Mouse (Mus musculus): ENCODE measurements at regions not wholly inside any gene's neighbourhood (a gene's known extent, or its start where the extent isn't known, plus 50 kb on each side); places are given as distances from the start of the nearest gene placed in this dataset.

DNA sequence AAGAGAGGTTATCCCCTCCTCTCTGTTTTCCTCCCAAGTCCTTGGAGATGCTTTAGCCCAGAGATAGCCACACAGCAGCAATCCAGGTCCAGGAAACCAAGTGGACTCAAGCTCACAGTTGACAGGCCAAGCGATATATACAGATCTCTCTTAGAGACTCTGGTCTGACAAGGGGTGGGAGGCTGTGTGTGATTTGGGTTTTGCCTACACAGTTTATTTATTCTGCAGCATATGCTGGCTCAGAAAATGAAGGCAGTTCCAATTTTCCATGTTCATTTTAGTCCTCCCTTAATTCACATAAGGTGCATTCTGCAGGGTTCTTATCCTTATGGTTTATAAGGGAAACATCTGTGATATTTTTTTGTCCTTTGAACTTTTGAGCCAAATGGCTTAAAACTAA, 595.0 kb upstream of the Apob start:
- no peak for DNase-seq (ENCODE audit: low read depth, low spot score)

DNA sequence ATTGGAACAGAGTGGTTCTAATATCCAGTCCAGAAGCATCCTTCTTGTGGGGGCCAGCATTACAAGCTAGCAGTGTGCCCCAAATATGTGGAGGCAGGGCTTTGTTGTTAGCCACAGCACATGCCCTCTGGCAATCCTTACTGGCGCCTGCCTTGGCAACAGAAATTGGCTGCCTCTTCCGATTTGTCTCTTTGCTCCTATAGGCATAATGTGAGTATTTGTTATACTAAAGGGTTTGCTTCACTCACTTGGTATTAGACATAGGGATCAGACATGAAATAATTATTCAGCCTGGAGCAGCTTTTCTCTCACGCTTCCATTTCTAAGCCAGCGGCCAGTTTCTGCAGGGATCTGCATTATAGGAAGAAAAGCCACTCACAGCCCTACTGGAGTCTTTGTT, 573.6 kb upstream of the Apob start:
- DNase-seq (ENCODE audit: low read depth, low spot score) = no peak

DNA sequence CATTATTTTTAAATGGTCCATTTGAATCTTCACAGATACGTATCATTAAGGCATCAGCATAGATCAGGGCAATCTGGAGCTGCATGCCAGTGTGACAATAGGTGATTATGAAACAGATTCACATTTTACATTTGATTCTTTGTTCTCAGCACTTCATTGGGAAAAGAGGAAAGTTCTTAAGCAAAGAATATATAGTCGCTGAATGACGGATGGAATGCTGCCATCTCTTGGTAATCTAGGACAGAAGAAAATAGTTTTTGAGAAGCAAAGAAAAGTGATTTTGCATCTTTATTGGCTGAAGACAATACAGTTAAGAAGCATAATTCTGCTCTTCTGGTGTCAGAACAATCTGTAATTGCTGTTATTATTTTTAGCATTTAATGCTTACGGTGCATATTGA, 565.6 kb upstream of the Apob start:
- no peak for DNase-seq (ENCODE audit: low read depth, low spot score)

DNA sequence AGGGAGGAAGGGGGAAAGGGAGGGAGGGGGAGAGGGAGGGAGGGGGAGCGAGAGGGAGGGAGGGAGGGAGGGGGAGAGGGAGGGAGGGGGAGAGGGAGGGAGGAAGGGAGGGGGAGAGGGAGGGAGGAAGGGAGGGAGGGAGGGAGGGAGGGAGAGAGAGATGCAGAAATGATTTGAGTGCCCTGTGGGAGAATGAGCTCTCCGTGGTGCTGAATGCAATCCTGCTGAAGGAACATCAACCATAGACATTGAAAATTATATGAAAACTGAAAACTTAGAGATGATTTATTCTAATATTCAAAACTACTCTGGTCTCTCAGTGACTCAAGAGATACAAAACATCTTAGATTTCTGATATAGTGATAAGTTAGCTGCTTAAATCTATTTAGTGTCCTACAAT, 557.2 kb upstream of the Apob start:
- DNase-seq (ENCODE audit: low read depth, low spot score) = no peak

DNA sequence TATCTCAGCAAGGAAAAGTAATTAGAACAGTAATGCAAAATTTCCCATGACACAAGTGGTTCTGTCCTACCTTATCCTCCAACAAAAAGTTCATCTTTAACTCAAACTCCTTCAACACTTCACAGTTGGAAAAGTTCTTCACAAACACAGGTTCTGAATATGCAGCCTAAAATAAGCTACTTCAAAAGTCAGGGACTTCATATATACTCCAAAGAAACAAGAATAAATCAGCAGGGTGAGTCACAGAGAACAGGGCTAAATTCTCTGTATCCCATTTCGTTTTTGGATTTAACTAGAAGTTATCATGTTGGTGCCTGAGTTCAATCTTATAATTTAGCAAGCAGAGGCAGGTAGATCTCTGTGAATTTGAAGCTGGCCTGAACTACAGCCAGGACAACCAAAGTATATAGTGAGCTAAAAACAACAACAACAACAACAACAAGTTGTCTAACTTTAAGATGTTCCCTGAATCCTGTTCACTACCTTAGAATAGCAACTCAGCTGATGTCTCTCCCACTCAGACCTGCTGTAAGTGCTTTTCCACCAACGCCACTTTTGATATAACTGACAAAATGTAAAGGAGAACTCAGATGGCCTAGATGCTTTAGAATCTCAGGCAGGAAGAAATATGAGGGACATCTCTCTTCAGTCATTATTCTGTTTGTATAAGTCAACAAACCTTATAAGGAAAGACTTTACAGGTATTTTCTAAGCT, 555.5 kb upstream of the Apob start:
- DNase-seq (ENCODE audit: low read depth, low spot score) = no peak

DNA sequence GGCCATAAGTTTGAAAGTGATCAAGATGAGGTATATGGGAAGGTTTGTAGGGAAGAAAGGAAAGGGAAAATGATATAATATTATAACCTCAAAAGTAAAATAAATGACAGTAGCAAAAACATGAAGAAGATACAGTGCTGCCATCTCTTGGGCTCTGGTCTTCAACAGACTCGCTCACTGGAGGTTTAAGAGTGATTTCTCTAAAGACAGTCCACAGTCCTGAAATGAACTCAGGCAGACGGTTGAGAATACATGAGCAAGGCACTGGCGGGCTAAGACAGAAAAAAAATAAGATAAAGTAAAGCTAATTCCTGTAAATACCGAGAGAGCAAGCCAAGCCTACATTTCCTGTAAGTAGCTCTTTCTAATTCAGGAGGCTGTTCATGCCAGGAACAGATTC, 546.5 kb upstream of the Apob start:
- DNase-seq (ENCODE audit: low read depth, low spot score) = no peak

DNA sequence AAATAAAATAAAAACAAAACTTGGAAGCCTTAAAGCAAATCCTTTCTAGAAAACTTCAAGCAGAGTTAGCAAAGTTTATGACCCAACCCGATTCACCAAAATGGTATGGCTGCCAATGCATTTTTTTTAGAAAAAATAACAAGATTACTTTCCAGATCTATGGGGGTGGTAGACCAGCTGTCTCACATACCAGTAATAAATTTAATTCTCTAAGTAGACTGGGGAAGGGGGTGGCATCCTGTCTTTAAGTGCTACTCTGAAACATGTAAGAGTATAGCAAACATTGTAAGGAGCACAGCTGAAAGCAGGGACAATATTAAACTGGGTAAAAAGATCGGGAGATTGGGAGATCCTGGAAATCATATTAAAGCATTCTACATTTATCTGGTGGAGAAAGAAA, 532.2 kb upstream of the Apob start:
- DNase-seq (ENCODE audit: low read depth, low spot score) = no peak

DNA sequence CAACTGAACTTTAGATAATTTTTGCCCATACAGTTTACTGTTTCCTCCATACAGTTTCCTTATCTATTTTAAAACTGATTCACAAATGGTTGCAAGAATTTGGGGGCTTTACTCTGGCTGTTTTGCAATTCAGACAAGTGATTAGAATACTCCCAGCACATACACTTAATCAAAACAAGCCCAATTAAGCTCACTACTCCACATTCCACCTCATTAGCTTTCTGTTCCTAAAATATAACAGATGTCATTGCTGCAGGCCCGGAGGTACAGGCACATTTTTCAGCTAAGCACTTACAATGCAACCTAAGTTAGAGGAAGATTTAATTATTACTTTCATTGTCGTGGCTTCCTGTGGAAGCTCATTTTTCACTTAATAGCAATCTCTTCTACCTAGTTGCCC, 526.9 kb upstream of the Apob start:
- no peak for DNase-seq (ENCODE audit: low read depth, low spot score)

DNA sequence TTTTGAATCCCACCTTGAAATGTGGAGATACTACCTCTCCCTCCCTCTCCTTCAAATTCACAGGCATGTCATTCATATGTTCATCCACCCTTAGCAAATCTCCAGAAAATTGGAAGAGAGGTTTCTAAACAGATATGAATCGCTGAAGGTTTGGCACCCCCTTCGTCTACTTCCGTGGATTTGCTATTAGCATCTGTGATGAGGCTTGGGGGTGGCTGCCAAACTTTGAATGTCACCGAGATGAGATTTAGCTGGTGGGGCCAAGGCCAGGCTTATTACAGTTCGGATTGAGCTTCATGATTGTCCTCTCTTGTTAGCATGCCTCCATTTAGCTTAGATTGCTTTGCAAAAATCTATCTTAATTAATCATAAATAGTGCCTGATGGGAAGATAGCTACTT, 520.4 kb upstream of the Apob start:
- no peak for DNase-seq (ENCODE audit: low read depth, low spot score)

DNA sequence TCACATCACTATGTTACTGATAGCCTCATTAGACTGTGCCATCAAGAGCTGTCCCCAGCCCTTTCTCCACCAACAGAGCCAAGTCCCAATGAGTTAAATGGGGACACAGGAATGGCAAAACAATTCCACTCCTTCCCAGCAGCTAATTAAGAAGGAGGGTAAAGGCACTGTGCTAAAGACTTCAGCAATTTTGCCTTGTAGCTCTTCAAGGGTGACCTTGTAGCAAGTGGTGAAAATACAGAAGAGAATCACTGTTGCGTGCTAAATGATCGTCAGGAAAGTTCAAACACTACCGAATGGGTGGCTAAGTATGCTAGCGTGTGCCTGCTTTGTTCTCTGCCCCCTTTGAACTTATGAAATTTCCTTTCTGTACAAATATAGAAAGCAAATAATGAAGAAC, 519.9 kb upstream of the Apob start:
- no peak for DNase-seq (ENCODE audit: low read depth, low spot score)

DNA sequence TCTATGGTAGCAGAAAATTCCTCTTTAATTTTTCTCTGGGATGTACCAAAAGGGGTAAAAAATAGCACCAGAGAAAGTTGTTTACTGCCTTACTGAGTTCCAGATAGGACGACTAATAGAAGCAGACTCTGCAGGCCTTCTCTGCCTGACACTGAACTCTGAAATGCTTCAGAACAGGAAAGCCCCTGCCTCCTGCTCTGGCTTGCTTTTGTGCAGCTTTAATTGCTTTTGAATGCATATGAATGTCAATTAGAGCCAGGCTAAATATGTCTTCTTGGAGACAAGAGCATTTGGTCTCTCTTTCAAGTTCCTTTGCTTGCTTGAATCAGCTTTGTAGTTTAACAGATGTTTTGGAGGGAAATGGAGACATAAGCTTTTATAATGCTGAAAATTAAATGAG, 512.5 kb upstream of the Apob start:
- DNase-seq (ENCODE audit: low read depth, low spot score) = no peak

DNA sequence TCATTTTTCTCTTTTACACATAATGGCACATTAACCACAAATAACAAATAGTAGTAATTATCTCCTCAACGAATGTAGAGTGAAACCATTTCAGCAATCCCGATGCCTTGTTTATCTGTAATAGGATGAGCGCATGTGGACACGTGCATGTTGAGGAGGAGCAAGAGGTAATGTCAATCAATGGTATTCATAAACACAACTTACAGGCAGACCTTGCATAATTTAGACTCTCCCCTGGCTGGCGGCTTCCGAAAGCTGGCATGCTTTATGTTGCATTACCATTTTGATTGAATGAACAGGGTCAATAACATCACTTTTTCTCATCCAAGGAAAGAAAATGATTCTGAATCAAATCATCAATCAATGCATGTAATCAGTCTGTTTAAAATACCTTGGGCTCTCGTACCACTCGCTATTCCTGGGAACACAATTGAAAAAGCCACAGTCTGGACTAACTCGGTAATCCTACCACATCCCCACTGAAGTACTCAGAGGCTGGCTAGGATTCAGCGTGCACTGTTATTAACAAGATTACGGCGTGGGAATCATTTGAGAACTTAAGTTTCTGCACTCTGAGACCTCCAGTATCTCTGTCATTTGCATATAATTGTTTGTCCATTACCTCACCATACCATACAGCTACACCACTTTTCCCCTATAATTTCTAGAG, 464.7 kb upstream of the Apob start:
- no peak for DNase-seq (ENCODE audit: low read depth, low spot score)

DNA sequence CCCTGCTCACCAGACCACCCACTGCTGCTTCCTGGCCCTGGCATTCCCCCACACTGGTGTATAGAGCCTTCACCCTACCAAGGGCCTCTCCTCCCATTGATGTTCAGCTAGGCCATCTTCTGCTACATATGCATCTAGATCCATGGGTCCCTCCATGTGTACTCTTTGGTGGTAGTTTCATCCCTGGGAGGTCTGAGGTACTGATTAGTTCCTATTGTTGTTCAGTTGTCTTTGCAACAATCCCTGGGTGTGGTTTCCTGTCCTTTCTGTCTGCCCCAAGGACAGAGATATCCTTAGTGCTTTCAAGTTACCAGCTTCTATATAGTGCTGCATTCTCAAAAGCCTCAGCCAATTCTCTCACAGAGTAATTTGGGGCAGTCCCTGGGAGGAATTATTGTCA, 440.1 kb upstream of the Apob start:
- no peak for DNase-seq (ENCODE audit: low read depth, low spot score)

DNA sequence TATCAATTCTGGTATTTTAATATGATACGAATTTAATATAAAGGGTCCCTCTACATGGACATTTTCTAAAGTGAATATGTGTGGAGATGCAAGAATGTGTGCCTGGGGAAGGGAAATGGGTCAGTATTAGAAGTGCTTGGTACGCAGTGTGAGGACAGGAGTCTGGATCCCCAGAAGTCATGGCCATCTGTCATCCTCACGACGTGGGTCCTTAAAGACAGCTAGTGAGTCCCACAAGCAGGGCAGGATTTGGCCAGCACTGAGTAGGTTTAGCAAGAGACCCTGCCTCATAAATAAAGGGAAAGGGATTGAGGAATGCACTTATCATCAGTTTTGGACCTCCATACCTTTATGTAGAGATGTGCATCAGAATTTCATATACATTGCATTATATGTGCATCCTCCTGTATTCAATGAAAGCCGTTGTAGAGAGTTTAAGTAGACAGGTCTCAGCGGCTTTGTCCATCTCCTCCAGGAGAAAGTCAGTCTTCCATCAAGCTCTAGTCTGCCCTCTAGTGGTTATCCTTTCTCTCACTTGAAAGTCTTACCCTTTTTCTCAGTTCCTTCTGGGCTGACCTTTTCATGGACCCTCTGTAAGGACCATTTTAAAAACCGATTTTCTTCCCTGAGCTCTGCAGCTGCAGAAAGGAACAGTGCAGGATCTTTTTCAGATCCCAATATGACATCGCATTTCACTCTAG, 434.0 kb upstream of the Apob start:
- peak; percentile 49 for DNase-seq (ENCODE audit: low read depth, low spot score)

DNA sequence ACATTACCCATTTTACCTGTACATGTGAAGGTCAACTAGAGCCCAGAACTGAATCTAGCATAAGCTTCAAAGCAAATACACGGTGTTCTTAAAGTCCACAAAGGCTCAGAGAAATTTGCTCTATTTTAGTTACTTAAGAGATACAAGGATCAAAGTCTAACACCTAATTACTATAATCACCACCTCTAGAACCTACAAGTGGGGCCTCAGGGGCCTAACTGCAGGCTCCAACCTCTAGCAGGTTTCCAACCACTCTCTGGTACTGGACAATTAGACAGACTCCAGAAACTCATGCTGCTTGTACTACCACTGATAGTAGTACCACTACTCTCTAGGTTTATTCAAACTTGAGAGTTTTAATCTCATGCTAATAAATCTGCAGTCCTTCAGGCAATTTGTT, 428.7 kb upstream of the Apob start:
- no peak for DNase-seq (ENCODE audit: low read depth, low spot score)

DNA sequence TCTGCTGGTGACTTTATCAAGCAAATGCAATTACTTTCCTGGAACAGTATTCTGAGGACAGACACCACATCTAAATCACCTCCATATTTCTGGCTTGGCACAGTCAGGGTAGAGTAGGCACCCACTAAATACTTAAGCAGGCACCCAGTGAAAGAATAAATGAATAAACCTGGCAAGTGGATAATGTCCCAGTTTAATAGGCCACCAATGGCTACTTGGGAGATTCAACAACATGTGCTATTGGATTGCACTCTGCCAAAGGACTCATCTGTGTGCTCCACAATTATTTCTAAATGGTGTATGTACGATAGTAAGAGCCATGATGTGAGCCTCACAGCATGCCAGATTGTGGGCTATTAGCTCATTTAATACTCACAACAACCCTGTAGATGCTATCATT, 417.2 kb upstream of the Apob start:
- DNase-seq (ENCODE audit: low read depth, low spot score) = no peak

DNA sequence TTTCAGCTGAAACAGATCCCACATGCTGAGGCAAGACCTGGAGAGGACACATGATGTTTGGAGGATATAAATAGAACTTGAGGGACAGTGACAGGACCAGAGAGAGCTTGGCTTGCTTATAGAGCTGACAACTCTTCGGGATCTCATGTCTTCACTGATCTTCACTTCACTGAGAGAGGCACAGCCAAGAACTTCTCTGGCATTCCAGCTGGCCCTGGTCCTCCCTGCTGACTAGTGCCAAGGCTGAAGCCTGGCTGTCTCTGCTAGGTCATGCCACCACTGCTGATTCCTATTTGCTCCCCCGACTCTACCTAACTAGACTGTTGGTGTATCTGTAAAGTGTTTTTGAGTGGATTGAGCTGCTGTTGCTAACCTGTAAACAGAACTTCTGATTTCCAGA, 401.4 kb upstream of the Apob start:
- no peak for DNase-seq (ENCODE audit: low read depth, low spot score)

DNA sequence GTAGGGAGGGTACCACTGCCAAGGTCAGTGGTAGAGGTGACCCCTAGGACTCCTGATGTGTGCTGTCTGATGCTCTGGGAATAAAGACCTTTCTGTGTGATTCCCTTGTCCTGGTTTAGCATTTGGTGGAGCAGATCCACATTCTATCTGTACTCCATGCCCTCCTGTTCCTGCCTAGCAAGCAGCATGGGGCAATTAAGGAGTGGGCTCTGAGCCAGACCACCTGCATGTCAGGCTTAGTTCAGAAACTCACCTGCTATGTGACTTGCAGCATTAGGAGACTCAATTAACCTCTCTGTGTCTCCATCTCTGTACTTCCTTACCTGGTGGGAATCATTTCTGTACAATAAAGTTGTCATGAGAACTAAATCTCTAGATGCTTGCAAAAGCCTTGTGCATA, 389.9 kb upstream of the Apob start:
- no peak for DNase-seq (ENCODE audit: low read depth, low spot score)

DNA sequence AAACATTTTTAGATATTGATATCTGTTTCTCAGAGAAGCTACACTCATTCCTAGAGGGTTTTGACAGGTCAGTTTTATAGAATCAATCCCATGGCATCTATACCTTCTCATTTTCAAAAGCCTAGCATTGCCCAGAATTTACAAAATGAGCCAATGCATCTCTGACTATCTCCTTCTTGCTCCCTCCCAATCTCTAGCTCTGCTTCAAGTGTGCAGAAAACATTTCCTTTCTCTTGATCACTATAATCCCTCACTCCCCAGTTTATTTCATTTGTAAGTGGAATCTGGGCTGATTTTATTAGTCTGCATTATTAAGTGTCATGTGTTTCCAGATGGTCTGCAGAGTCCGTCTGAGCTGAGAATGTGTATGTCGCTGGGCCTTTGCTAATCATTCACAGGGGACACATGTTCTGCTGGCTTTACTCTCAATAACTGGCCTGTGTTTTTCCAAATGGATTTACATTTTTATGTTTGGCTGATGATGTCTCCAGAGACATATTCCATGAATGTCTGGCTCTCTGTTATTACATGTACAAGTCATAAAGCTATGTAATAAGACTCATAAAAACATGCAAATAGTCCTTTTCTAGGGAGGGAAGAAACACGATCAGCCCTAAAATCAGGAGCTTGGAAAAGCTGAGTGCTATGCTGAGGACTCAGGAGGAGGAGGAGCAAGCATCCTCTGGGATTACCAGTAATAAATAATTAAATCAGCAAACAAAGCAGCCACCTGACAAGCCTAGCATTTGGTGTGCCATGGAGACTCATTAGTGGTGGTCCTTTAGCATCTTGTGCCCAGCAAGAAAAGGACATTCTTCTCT, 366.0 kb upstream of the Apob start:
- DNase-seq (ENCODE audit: low read depth, low spot score) = no peak

DNA sequence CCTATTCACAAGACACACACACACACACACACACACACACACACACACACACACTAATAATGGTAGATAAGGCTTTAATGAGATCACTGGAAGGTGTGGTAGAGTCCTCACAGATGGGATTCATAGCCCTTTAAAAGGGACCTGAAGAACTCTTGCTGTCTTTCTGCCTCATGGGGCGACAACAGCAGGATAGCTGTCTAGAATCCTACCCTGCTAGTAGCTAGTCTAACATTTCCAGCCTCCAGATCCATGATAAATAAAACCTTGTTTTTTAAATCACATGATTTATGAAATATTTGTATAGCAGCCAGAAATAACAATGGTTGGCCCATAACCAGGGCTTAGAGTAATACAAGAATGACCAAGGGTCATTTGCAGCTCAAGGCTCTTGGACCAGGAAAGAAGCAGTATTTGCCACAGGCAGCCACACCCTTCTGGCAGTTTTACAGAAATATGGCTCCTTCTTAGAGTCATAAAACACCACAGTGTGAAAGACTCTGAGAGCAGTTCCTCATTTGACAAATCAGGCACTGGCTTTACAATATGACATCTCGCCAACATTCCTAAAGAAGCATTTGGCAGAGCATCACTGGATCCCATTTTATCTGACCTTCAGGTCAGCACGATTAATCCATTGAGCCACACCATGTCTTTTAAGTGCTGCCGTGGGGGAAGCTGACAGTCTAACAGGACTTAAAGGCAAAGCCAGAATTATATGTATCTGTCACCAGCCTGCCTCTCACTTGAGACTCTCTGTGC, 340.9 kb upstream of the Apob start:
- no peak for DNase-seq (ENCODE audit: low read depth, low spot score)

DNA sequence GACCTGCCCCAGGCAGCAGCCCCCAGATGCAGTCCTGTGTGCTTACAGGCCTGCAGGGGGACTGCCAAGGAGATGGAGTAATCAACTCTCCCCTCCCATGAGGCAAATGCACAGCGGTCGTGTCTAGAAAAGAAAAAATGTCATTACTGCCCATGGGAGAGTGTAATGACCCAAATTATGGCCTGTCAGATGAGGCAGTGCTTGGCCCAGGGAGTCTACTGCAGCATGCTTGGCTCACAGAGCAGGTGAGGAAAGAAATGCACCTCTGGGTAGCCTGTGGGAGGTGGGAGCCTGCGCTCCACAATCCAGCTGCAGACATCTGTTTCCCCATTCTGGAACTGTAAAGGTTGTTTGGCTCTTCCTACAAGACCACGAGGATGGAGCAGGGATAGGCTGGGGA, 339.8 kb upstream of the Apob start:
- DNase-seq (ENCODE audit: low read depth, low spot score) = no peak

DNA sequence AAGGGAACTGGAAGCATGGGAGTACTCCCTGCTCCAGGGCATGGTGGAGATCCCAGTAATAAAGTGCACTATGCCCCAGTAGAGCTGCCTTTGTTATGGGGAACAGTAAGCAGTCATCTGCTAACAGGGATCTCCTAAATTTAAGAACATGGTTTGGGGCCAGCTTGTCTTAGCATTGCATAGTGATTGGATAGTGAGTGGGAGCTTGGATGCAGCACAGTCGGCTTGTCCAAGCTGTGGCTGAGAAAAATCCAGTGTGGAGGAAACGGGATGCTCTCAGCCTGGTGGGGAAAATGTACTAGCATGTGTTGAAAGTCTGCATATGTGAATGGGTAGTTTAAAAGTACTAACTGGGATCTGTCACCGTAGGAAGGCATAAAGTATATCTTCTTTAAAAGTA, 326.6 kb upstream of the Apob start:
- no peak for DNase-seq (ENCODE audit: low read depth, low spot score)
